Mouse (Mus musculus): ENCODE results near the gene Olfr465-ps1.

The Olfr465-ps1 gene

GRCm38 (mm10) chr13:65137789-65138188 is at the start of gene Olfr465-ps1:
Gene Olfr465-ps1, plus strand, starts transcription at chr13:65138089.
- no peak for DNase-seq

- DNase-seq = no peak
These were observed 42.0 kb upstream of the Olfr465-ps1 start for GRCm38 (mm10) chr13:65095923-65096322.

DNA sequence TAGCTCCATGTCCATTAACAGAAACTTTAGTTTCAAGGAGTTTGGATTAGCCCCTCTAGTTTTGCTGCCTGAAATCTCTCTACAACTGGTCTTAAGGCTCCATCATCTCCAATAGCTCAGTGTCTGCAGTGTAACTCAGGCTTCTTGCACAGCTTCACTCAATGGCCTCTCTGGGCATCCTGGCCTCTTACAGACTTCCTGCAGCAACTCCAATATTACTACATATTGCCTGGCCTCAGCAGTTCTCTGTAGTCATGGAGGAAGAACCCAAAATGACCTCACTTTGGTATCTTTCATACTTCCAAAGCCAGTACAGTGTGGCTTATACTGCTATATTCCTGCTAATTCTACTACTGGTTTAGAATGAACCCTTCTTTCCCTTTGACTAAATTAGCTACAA is 40.9 kb upstream of the Olfr465-ps1 start:
- DNase-seq = no peak

DNA sequence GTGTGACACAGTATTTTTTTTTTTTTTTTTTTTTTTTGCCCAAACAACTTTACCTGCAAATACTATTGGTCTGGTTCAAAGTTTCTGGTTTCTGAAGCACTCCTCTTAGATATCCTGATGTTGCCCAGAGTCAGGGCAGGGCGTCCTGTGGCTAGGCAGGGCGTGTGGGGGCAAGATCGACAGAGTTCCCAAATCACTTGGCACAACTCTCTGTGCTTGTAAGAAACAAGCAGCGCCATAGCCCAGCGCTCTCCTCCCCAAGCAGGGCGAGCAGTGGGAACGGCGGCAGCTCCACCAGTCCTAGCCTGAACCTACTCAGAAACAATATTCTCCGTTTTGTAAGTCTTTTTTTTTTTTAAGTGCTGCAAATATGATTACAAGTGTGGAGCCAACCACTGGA is 37.2 kb upstream of the Olfr465-ps1 start:
- no peak for DNase-seq

GRCm38 (mm10) chr13:65101232-65101631 is 36.7 kb upstream of the Olfr465-ps1 start:
- DNase-seq = no peak

- peak; percentile 46 for DNase-seq
These were observed 25.9 kb upstream of the Olfr465-ps1 start for GRCm38 (mm10) chr13:65111961-65112360.

- peak; percentile 91 for DNase-seq
These were observed 25.3 kb upstream of the Olfr465-ps1 start, which contains the start of gene Mfsd14b for GRCm38 (mm10) chr13:65112459-65113110. Gene Mfsd14b, minus strand, starts transcription at chr13:65112975.

DNA sequence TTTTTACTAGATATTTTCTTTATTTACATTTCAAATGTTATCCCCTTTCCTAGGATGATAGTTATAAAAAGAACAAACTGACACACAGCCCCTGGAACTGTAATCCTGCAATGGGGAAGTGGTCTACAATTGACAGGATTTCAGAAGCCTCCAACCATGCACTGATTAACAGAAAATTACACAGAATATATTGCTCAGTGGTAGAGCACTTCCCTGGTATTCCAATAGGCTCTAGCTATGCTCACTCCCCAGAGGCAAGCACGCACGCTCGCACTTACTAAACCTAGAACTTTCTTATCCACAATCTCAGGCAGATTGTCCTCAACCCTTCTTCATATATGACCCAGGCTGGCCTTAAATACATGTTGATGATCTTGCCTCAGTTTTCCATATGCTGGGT is 24.6 kb upstream of the Olfr465-ps1 start:
- no peak for DNase-seq

GRCm38 (mm10) chr13:65120984-65121383 is 16.9 kb upstream of the Olfr465-ps1 start:
- peak; percentile 18 for DNase-seq

- DNase-seq = peak; percentile 63
These were observed 15.8 kb upstream of the Olfr465-ps1 start for GRCm38 (mm10) chr13:65122111-65122510.

DNA sequence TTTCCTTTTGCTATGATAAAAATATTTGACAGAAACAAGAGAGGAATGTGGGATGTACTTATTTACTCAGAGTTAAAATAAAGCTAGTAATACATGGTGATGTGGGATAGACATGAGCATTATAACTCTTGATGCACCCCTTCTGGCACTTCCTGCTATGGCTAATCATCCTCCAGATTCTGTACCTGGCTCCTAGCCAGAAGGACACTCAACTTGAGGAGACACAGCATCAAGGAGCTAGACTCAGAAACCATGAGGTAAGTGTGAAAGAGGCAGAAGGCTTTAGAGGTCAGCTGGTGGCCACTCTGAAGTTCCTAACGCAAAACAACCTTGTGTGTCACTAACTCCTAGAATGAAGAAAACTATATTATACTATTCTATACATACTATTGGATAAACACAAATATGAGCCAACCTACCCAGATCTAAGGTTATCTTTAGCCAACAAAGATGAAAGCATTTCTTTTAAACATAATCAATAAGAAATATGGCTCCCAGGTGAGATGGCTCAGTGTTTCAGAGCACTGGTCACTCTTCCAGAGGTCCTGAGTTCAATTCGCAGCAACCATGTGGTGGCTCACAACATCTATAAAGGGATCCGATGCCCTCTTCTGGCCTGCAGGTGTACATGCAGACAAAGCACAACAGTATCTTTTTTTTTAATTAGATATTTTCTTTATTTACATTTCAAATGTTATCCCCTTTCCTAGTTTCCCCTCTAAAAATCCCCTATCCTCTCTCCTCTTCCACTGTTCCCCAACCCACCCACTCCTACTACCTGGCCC is 10.6 kb upstream of the Olfr465-ps1 start:
- peak; percentile 22 for DNase-seq

DNA sequence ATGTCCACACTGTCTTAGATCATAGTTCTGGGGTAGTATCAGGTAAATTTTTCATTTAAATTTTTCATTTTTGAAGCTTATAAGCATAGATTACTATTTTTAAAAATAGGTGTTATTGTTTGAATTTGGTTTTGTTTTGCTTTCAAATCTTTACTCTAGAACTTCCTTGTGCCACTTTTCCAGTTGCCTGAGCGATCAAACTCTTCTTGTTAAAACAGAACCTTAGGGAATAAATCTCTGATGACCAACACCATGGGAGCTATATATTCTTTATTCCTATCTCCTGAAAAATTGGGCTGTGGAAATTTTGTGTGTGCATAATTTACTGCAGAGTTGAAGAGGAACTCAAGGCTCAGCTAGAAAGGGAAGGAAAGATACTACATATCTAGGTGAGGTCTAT is 12.1 kb downstream of the Olfr465-ps1 start, which contains the start of gene Olfr466:
Gene Olfr466, plus strand, starts transcription at position 301 of the 400 bp plus-strand sequence.
- DNase-seq = no peak

GRCm38 (mm10) chr13:65174102-65174501 is 36.2 kb downstream of the Olfr465-ps1 start:
- DNase-seq = no peak

DNA sequence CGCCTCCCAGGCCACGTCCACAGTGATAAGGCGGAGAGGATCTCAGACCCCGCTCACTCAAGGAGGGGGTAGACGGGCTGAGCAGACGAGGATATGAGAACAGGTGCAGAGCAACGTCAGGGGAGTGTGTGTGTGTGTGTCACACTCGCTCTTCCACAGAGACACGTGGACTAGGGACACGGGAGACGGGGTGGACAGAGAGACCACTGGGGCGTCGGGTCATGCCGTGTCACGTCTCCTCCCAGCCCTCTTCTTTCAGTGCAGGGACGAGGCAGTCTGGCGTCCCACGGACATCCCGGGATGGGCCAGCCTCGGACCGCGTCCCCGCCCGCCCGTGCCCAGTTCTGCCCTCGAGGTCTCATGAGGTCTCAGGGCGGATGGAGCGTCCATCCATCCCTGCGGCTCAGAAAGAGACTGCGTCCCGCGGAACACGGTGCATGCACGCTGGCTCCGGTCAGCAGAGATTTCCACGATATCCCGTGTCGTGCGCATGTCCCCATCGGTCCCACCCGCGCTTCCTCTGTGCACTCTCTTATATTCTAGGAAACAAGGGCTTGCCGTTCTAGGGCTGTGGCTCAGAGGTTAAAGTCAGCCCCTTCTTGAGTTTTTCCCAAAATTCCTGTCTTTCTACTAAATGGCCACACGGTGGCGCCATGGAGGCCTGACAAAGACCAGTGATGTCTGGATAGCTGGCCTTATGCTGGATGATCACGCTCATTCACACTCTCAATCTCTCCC is 38.0 kb downstream of the Olfr465-ps1 start:
- DNase-seq = peak; percentile 39

- DNase-seq = no peak
These were observed 38.7 kb downstream of the Olfr465-ps1 start for GRCm38 (mm10) chr13:65176472-65177091.
